Mouse (Mus musculus) lung, adult 2 months (tissue): ENCODE measurements at regions not wholly inside any gene's neighbourhood (a gene's known extent, or its start where the extent isn't known, plus 50 kb on each side); places are given as distances from the start of the nearest gene placed in this dataset.

Experiments
- CTCF ChIP-seq: fragments of 200-500 bp; IDR thresholded peaks from 2 replicates; pipeline ENCODE4 v1.5.1; 2011; ENCODE audit warnings: mild to moderate bottlenecking, low read length, control low read depth; ENCODE audit not compliant: insufficient read depth
- POLR2A ChIP-seq: fragments of 200-500 bp; IDR thresholded peaks from 2 replicates; pipeline ENCODE4 v1.6.1; 2011; ENCODE audit warnings: low read depth, mild to moderate bottlenecking, control low read depth, low read length, borderline replicate concordance; ENCODE audit errors: extremely low read depth

- TF ChIP-seq POLR2A (no peak), CTCF (no peak)
These were observed 81.7 kb upstream of the Cers4 start for GRCm38 (mm10) chr8:4411126-4411525.
